Mouse (Mus musculus): ENCODE results near the gene Zfp759. TPM values are rescaled to one million over a fixed set of nuclear protein-coding genes. Genes with fewer than 3 reads are reported as not detected.
"Not testable (repeated sequence)": the region's sequence is repeated elsewhere in the genome, so short reads cannot be mapped to it uniquely, and the experiment has no call there.

Gene Zfp759
- polyA plus RNA-seq (2015; fragmentation: Nextera tagmentation; extraction: Ambion mirVana), result 1.7 and 2.4 TPM in 2 replicates

DNA sequence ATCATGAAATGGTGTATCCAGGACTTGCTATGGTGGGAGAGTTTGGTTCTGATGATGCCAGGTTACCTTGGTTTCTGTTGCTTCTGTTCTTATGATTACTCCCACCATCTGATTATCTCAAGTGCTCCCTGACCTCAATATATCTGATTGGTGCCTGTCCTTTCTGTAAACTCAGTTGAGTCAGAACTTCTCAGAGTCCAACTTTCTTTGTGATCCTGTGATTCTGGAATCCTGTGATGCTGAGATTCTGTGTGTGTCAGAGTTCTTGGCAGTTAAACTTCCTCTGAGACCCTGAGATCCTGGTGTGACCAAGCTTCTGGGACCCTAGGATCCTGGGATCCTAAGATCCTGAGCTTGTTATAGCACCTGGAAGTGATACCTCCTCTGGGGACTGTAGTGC, at the start of gene Zfp759:
Gene Zfp759, plus strand, starts transcription at position 301 of the 400 bp plus-strand sequence.
- H3K4me2 ChIP-seq (replicated peaks); H3K9ac ChIP-seq; H3K9me3 ChIP-seq (replicated peaks); H3K27me3 ChIP-seq; ATAC-seq (ENCODE audit: insufficient number of reproducible peaks, low FRiP score, low TSS enrichment, low read depth); H3K27ac ChIP-seq (replicated peaks); H3K4me3 ChIP-seq (replicated peaks); H3K36me3 ChIP-seq; H3K4me1 ChIP-seq: not testable (repeated sequence)

DNA sequence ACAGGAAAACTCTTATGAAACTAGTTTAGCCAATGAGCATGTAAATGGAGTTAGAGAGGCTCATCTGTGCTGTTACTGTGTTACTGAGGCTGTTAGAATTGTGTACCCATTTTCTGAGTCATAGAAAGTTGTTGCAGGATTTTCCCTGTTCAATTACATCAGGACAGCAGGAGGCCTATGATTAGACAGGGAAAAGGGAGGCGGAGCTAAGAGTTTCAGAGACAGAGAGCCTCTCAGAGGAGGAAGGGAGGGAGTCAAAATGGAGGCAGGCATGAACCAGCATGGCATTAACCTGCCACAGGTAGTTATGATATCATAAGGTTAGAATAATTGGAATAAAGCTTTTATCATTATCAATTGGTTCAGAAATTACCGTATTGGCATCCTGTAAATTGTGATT, 48.7 kb upstream of the Zfp759 start:
- no peak for ATAC-seq (ENCODE audit: insufficient number of reproducible peaks, low FRiP score, low TSS enrichment, low read depth)
- WGBS, result 91% methylated on average over 2 of the region's 2 CpGs
- no peak overlapping the region for H3K4me3 ChIP-seq (replicated peaks)
- H3K9ac ChIP-seq, result no peak overlapping the region
- no peak overlapping the region for H3K4me2 ChIP-seq (replicated peaks)
- peaks cover 29% of the 10 kb centered on the region for H3K9me3 ChIP-seq (replicated peaks)
- no peaks in the 10 kb centered on the region for H3K4me1 ChIP-seq
- H3K27me3 ChIP-seq, result no peaks in the 10 kb centered on the region
- peaks cover 73% of the 10 kb centered on the region for H3K36me3 ChIP-seq
- H3K27ac ChIP-seq (replicated peaks), result no peak overlapping the region

- 73% methylated on average over 2 of the region's 2 CpGs for WGBS
- H3K27me3 ChIP-seq, result no peaks in the 10 kb centered on the region
- H3K4me3 ChIP-seq (replicated peaks), result no peak overlapping the region
- 0 out of 2 replicates have a peak, but pooled peaks cover 5% of the 10 kb centered on the region for H3K4me1 ChIP-seq
- H3K36me3 ChIP-seq, result peaks cover 54% of the 10 kb centered on the region
- no peak overlapping the region for H3K9ac ChIP-seq
- H3K4me2 ChIP-seq (replicated peaks), result no peak overlapping the region
- no peak overlapping the region for H3K27ac ChIP-seq (replicated peaks)
- ATAC-seq (ENCODE audit: insufficient number of reproducible peaks, low FRiP score, low TSS enrichment, low read depth), result no peak
- peaks cover 16% of the 10 kb centered on the region; the same call in 1 of the 2 replicates for H3K9me3 ChIP-seq (replicated peaks)
Measured at GRCm38 (mm10) chr13:67077244-67077643, 44.2 kb upstream of the Zfp759 start.

DNA sequence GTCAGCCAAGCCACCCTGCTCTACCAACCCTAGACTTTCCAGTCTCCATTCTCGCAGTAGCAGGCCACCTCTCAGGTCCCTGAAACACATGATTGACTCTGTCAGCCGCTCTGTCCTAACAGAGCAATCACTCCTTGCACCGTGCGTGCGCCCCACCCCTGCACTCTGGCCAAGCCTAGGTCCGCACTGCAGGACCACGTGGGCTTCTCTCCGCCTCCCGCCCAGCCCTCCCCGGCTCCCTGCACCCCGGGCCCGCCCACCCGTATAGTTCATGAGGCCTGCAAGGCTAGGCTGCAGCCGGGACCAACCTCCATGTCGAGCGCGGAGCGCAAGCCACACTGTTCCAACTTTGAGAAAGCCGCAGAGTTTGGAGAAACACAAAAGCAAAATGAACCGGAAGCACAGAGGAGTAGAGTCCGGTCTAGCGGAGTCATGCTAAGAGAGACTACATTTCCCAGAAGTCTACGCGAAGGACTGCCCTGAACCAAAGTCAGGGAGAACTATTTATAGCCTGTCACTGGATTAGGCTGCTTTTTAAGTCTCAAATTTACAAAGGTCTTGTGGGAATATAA, 40.2 kb upstream of the Zfp759 start:
- WGBS, result under 1% methylated on average over 24 of the region's 24 CpGs
- H3K36me3 ChIP-seq, result peaks cover 22% of the 10 kb centered on the region
- H3K4me3 ChIP-seq (replicated peaks), result peak overlapping the region; percentile 58
- H3K4me2 ChIP-seq (replicated peaks), result peak overlapping the region; percentile 64
- peak; percentile 98 for ATAC-seq (ENCODE audit: insufficient number of reproducible peaks, low FRiP score, low TSS enrichment, low read depth)
- H3K4me1 ChIP-seq, result 0 out of 2 replicates have a peak, but pooled peaks cover 5% of the 10 kb centered on the region
- H3K9me3 ChIP-seq (replicated peaks), result peaks cover 6% of the 10 kb centered on the region; the same call in 1 of the 2 replicates
- H3K9ac ChIP-seq, result peak overlapping the region; percentile 29
- peak overlapping the region; percentile 93 for H3K27ac ChIP-seq (replicated peaks)
- no peaks in the 10 kb centered on the region for H3K27me3 ChIP-seq

GRCm38 (mm10) chr13:67081946-67082345, 39.5 kb upstream of the Zfp759 start:
- Histone ChIP-seq H3K9ac (no peak overlapping the region), H3K27me3 (no peaks in the 10 kb centered on the region), H3K36me3 (peaks cover 17% of the 10 kb centered on the region), H3K27ac (replicated peaks) (peak overlapping the region; percentile 93; the same call in 1 of the 2 replicates), H3K9me3 (replicated peaks) (peaks cover 5% of the 10 kb centered on the region; the same call in 1 of the 2 replicates), H3K4me3 (replicated peaks) (peak overlapping the region; percentile 58), H3K4me1 (0 out of 2 replicates have a peak, but pooled peaks cover 5% of the 10 kb centered on the region), H3K4me2 (replicated peaks) (peak overlapping the region; percentile 64)
- ATAC-seq (ENCODE audit: insufficient number of reproducible peaks, low FRiP score, low TSS enrichment, low read depth), result no peak
- 94% methylated on average over 1 of the region's 1 CpGs for WGBS

- no peak overlapping the region for H3K9ac ChIP-seq
- no peak overlapping the region for H3K27ac ChIP-seq (replicated peaks)
- no peaks in the 10 kb centered on the region for H3K27me3 ChIP-seq
- no peak overlapping the region for H3K4me2 ChIP-seq (replicated peaks)
- H3K4me1 ChIP-seq, result no peaks in the 10 kb centered on the region
- no peaks in the 10 kb centered on the region for H3K36me3 ChIP-seq
- no peaks in the 10 kb centered on the region for H3K9me3 ChIP-seq (replicated peaks)
- WGBS, result 74% methylated on average over 1 of the region's 1 CpGs
- H3K4me3 ChIP-seq (replicated peaks), result no peak overlapping the region
- ATAC-seq (ENCODE audit: insufficient number of reproducible peaks, low FRiP score, low TSS enrichment, low read depth), result no peak
Measured at GRCm38 (mm10) chr13:67090154-67090553, 31.3 kb upstream of the Zfp759 start.

DNA sequence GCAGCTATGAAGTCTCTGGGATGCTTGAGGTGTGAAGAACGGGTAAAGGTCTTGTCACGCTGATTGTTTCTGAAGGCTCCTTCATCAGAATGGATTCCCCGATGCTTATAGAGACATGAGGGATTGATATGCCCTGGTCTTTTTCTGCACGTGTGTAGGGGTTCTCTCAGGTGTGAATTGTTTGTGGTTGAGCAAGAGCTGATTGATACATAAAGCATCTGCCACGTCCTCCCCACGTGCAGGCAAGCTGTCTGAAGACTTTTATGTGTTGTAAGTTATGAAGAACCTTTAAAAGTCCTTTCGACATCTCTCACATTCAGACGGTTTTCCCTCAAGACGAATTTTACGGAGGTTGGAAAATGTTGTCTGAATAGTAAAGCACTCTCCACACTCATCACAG, 23.6 kb upstream of the Zfp759 start, which contains the start of gene Zfp708:
Gene Zfp708, minus strand, starts transcription at position 101 of the 400 bp plus-strand sequence.
- no peak within 1 kb of the TSS for H3K4me3 ChIP-seq (replicated peaks)
- WGBS, result 91% methylated on average over 10 of the region's 10 CpGs

GRCm38 (mm10) chr13:67107681-67108080, 13.8 kb upstream of the Zfp759 start:
- no peak for ATAC-seq (ENCODE audit: insufficient number of reproducible peaks, low FRiP score, low TSS enrichment, low read depth)
- WGBS, result 64% methylated on average over 9 of the region's 9 CpGs
- H3K4me2 ChIP-seq (replicated peaks), result peak overlapping the region; percentile 61
- H3K9me3 ChIP-seq (replicated peaks), result no peaks in the 10 kb centered on the region; the same call in 1 of the 2 replicates
- H3K4me1 ChIP-seq, result peaks cover 6% of the 10 kb centered on the region; the same call in 1 of the 2 replicates
- H3K36me3 ChIP-seq, result peaks cover 10% of the 10 kb centered on the region; the same call in 1 of the 2 replicates
- H3K9ac ChIP-seq, result peak overlapping the region; percentile 60
- H3K27ac ChIP-seq (replicated peaks), result peak overlapping the region; percentile 94
- H3K27me3 ChIP-seq, result no peaks in the 10 kb centered on the region
- H3K4me3 ChIP-seq (replicated peaks), result peak overlapping the region; percentile 66

More for the DNA sequence above, 23.6 kb upstream of the Zfp759 start, which contains the start of gene Zfp708:
- Histone ChIP-seq H3K4me2 (replicated peaks) (no peak within 1 kb of the TSS), H3K9me3 (replicated peaks) (no peaks in the 10 kb centered on the region), H3K9ac (no peak within 1 kb of the TSS), H3K27ac (replicated peaks) (no peak within 1 kb of the TSS), H3K4me1 (no peaks in the 10 kb centered on the region), H3K36me3 (0 out of 2 replicates have a peak, but pooled peaks cover 15% of the 10 kb centered on the region), H3K27me3 (no peaks in the 10 kb centered on the region)
- no peak for ATAC-seq (ENCODE audit: insufficient number of reproducible peaks, low FRiP score, low TSS enrichment, low read depth)

GRCm38 (mm10) chr13:67108194-67108820, 13.2 kb upstream of the Zfp759 start, which contains the start of gene Gm28557:
Gene Gm28557 (minus strand): TSS chr13:67108604.
- H3K9ac ChIP-seq, result peak within 1 kb of the TSS; percentile 60
- peak within 1 kb of the TSS; percentile 94 for H3K27ac ChIP-seq (replicated peaks)
- H3K4me1 ChIP-seq, result peaks cover 6% of the 10 kb centered on the region; the same call in 1 of the 2 replicates
- ATAC-seq (ENCODE audit: insufficient number of reproducible peaks, low FRiP score, low TSS enrichment, low read depth), result peak; percentile 94
- H3K27me3 ChIP-seq, result no peaks in the 10 kb centered on the region
- peak within 1 kb of the TSS; percentile 66 for H3K4me3 ChIP-seq (replicated peaks)
- H3K36me3 ChIP-seq, result peaks cover 10% of the 10 kb centered on the region; the same call in 1 of the 2 replicates
- H3K4me2 ChIP-seq (replicated peaks), result peak within 1 kb of the TSS; percentile 61
- under 1% methylated on average over 17 of the region's 17 CpGs for WGBS
- no peaks in the 10 kb centered on the region; the same call in 1 of the 2 replicates for H3K9me3 ChIP-seq (replicated peaks)

GRCm38 (mm10) chr13:67108821-67109206, 12.6 kb upstream of the Zfp759 start:
- Histone ChIP-seq H3K27ac (replicated peaks) (0 out of 2 replicates have a peak overlapping the region, but pooled peaks have one; percentile 94), H3K4me1 (peaks cover 6% of the 10 kb centered on the region; the same call in 1 of the 2 replicates), H3K36me3 (peaks cover 10% of the 10 kb centered on the region; the same call in 1 of the 2 replicates), H3K27me3 (no peaks in the 10 kb centered on the region), H3K9me3 (replicated peaks) (no peaks in the 10 kb centered on the region; the same call in 1 of the 2 replicates), H3K4me3 (replicated peaks) (peak overlapping the region; percentile 66), H3K4me2 (replicated peaks) (peak overlapping the region; percentile 44), H3K9ac (no peak overlapping the region)
- peak; percentile 26; the same call in 1 of the 2 replicates for ATAC-seq (ENCODE audit: insufficient number of reproducible peaks, low FRiP score, low TSS enrichment, low read depth)
- 4% methylated on average over 9 of the region's 9 CpGs for WGBS

DNA sequence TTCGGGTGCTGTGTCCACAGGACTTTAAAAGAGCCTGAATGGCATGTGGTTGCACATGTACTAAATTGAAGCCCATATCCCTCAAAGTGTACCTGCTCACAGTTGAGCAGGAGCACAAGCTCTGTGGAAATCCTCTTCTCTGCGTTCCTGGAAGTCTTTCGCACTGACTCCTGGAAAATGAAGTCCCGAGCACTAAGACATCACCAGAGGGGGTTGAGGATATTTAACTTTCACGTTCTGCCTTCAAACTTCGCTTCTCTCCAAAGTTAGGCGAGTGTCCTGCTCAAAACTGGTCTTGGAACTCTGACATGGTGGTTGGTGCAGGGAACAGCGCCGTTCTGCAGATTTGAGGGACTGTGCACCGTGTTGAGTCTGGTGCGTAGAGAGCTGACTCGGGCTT, 9.4 kb upstream of the Zfp759 start:
- no peak overlapping the region for H3K27ac ChIP-seq (replicated peaks)
- no peak overlapping the region for H3K4me3 ChIP-seq (replicated peaks)
- no peak for ATAC-seq (ENCODE audit: insufficient number of reproducible peaks, low FRiP score, low TSS enrichment, low read depth)
- H3K9ac ChIP-seq, result no peak overlapping the region
- H3K4me1 ChIP-seq, result peaks cover 6% of the 10 kb centered on the region; the same call in 1 of the 2 replicates
- no peak overlapping the region for H3K4me2 ChIP-seq (replicated peaks)
- no peaks in the 10 kb centered on the region for H3K27me3 ChIP-seq
- WGBS, result 79% methylated on average over 12 of the region's 12 CpGs
- H3K9me3 ChIP-seq (replicated peaks), result no peaks in the 10 kb centered on the region
- no peaks in the 10 kb centered on the region for H3K36me3 ChIP-seq

Measured in embryonic facial prominence, embryonic 15.5 days (tissue).